Mouse (Mus musculus) liver, adult 2 months (tissue): ENCODE results near the gene Ascc3. TPM values are rescaled to one million over a fixed set of nuclear protein-coding genes. Genes with fewer than 3 reads are reported as not detected.

ENCODE experiments used
- DNase-seq: peaks from one replicate; pipeline ENCODE4 v3.0.0-alpha.2; 2011; ENCODE audit warnings: low read depth, low spot score; ENCODE audit errors: extremely low read depth
- H3K27ac ChIP-seq: fragments of 200-500 bp; replicated peaks from 2 replicates; pipeline ENCODE4 v1.5.1; 2012; ENCODE audit warnings: low read depth, mild to moderate bottlenecking, control low read depth, inconsistent platforms, low read length; ENCODE audit not compliant: insufficient read depth
- H3K27me3 ChIP-seq: fragments of 200-500 bp; 2 replicates; pipeline ENCODE4 v1.6.1; 2012; ENCODE audit warnings: mild to moderate bottlenecking, moderate library complexity, low read length, inconsistent platforms; ENCODE audit not compliant: control insufficient read depth, insufficient read depth
- H3K36me3 ChIP-seq: fragments of 200-500 bp; 2 replicates; pipeline ENCODE4 v1.6.1; 2012; ENCODE audit warnings: low read length, inconsistent platforms; ENCODE audit not compliant: control insufficient read depth, insufficient read depth
- H3K4me1 ChIP-seq: fragments of 200-500 bp; 2 replicates; pipeline ENCODE4 v1.6.1; 2011; ENCODE audit warnings: low read length; ENCODE audit not compliant: control insufficient read depth, insufficient read depth
- H3K4me3 ChIP-seq: fragments of 200-500 bp; 2 replicates; pipeline ENCODE4 v1.5.1; 2011; ENCODE audit warnings: low read depth, mild to moderate bottlenecking, control low read depth, low read length, moderate library complexity; ENCODE audit not compliant: insufficient read depth
- H3K79me2 ChIP-seq: fragments of 200-500 bp; 2 replicates; pipeline ENCODE4 v1.6.1; 2012; ENCODE audit warnings: inconsistent platforms, mild to moderate bottlenecking, low read length, moderate library complexity; ENCODE audit not compliant: control insufficient read depth, insufficient read depth
- H3K9ac ChIP-seq: fragments of 200-500 bp; 2 replicates; pipeline ENCODE4 v1.6.1; 2012; ENCODE audit warnings: low read depth, mild to moderate bottlenecking, control low read depth, inconsistent platforms, low read length
- CTCF ChIP-seq: fragments of 200-500 bp; IDR thresholded peaks from 2 replicates; pipeline ENCODE4 v1.5.1; 2011; ENCODE audit warnings: low read depth, low read length, control low read depth
- POLR2A ChIP-seq: fragments of 200-500 bp; IDR thresholded peaks from 2 replicates; pipeline ENCODE4 v1.6.1; 2011; ENCODE audit warnings: low read length, control low read depth; ENCODE audit not compliant: insufficient read depth; ENCODE audit errors: extremely low read depth
- whole genome bisulfite sequencing: fragments of 180-500 bp; shearing (Covaris S2); methylation state at CpG from one replicate; pipeline ENCODE4 v1.1.7; 2018; 5-methylcytosine and 5-hydroxymethylcytosine counted together
- polyA plus RNA-seq: library from polyadenylated mRNA; depleted of rRNA; stranded (reverse); fragments of >200 nt; gene quantifications from 2 replicates; pipeline ENCODE4 v1.2.3, GENCODE M21; 2012
- total RNA-seq: library from RNA; depleted of rRNA; stranded (reverse); fragments of >200 nt; gene quantifications from 2 replicates; pipeline ENCODE4 v1.2.3, GENCODE M21; 2014

The Ascc3 gene
- total and polyA plus RNA-seq, 2 experiments = 11.8 to 39.3 TPM

DNA sequence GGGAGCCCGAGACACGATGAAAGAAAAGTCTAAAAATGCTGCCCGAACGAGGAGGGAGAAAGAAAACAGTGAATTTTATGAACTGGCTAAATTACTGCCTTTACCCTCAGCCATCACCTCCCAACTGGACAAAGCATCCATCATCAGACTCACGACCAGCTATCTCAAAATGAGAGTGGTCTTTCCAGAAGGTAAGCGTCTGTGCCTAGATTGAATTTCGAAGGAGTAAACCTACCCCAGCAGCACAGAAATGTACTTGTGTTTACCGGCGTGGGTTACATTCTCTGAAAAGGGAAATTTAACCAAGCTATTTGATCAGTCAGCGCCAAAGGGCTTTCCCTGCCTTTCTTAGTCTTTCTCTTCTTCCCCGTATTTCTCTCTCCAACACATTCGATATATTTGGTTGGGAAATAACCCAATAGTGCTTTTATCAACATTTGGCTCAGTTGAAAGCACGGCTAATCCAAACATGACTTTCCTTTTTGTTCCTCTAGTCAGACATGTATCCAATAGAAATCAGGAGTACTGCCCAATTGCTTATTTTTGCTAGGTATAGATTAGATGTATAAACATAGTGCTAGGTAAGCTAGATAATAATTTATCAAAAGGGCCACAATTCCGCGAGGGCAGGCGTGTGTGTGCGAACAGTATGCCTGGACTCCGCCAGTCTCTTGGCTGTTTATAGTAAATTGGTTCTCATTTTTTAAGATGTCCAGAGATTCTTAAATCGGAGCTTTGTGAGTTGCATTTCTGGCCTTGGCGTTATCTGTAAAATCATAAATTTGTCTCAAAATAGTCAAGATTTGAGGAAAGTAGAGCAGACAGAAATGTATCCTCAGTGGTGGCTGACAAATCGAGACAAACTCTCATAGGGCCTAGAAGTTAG lies 303.7 kb downstream of the Ascc3 start:
- TF ChIP-seq CTCF = no peak
- TF ChIP-seq POLR2A = no peak
- peaks cover 44% of the 10 kb centered on the region for H3K27me3 ChIP-seq
- no peaks in the 10 kb centered on the region; the same call in none of the 2 replicates for H3K4me1 ChIP-seq
- no peak overlapping the region for H3K4me3 ChIP-seq
- no peaks in the 10 kb centered on the region for H3K79me2 ChIP-seq
- WGBS = 12% methylated on average over 21 of the region's 21 CpGs
- H3K36me3 ChIP-seq = no peaks in the 10 kb centered on the region
- no peak overlapping the region for H3K27ac ChIP-seq
- H3K9ac ChIP-seq = no peak overlapping the region
- DNase-seq = no peak

DNA sequence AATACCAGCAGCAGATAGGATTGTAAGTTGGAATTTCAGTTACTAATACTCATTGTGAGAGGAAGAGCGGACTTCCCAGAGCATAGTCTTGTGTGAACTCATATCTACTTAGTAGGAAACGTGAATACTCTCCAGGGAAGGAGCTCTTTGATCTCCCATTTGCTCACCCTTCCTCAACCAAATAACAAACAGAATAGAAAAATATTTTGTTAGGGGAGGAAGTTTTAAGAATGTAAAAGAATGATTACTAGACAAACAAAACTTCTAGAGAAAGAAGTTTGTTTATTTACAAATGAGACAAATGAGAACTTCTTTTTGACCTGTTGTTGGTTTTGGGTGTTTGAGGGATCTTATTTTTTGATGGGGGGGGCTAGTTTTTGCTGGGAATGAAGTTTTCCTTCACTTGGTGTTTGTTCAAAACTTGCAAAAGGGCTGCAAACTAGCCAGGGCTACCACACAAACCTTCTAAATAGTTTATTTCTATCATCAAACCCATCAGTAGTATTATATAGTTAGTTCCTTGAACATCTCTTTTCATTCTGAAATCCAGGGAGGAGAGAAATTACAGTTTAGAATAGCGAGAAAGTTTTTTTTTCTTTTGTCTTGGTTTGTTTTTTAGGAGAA lies 304.4 kb downstream of the Ascc3 start:
- Histone ChIP-seq H3K4me1 (no peaks in the 10 kb centered on the region; the same call in none of the 2 replicates), H3K27me3 (peaks cover 47% of the 10 kb centered on the region), H3K79me2 (no peaks in the 10 kb centered on the region), H3K27ac (no peak overlapping the region), H3K9ac (no peak overlapping the region), H3K36me3 (no peaks in the 10 kb centered on the region), H3K4me3 (no peak overlapping the region)
- no peak for TF ChIP-seq POLR2A
- TF ChIP-seq CTCF = no peak
- DNase-seq = no peak
- 17% methylated on average over 3 of the region's 3 CpGs for WGBS

DNA sequence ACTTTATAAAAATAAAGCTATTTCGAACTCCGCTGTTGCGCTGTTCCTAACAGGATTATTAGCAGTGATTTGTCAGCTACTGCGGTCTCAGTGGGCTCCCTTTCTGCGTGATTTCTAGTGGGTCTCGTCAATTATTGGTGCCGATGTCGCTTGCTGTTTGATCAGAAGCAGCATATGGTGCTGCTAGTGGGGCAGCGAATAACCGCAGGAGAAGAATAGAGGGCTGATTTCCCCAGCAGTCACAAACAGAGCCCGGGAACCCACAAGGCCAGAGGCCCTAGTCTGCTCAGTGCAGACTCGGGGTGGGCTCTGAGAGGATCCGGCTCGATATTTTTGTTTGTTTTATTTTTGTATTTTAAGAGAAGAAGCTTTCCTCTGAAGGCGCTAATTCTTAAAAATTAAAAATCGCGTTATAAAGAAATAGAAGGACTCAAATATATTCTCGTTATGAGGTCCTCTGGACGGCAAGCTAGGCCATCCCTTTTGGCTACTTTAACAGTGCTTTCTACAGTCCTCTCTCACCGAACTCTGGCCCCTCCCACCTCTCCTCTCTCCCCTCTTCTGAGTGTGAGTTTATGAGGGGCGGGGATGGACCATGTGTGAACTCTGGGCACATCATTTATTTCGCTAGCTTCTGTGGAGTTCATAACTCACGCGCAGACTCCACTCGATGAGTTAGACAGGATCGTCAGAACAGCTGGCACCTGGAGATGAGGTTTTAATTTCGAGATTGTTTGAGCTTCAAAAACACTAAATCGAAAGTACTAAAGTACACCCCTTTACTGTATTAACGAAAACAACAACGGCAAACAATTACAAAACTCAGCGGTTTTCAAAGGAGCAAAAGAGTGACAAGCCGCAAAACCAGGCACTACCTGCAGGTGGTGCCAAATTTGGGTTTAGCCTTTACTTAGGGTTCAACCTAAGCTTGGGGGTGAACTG lies 305.3 kb downstream of the Ascc3 start:
- Histone ChIP-seq H3K9ac (no peak overlapping the region), H3K27ac (no peak overlapping the region), H3K79me2 (no peaks in the 10 kb centered on the region), H3K36me3 (no peaks in the 10 kb centered on the region), H3K27me3 (peaks cover 45% of the 10 kb centered on the region), H3K4me3 (no peak overlapping the region), H3K4me1 (no peaks in the 10 kb centered on the region; the same call in none of the 2 replicates)
- DNase-seq = peak; percentile 41
- WGBS = 5% methylated on average over 32 of the region's 32 CpGs
- TF ChIP-seq POLR2A (no peak), CTCF (no peak; the same call in 1 of the 2 replicates)

DNA sequence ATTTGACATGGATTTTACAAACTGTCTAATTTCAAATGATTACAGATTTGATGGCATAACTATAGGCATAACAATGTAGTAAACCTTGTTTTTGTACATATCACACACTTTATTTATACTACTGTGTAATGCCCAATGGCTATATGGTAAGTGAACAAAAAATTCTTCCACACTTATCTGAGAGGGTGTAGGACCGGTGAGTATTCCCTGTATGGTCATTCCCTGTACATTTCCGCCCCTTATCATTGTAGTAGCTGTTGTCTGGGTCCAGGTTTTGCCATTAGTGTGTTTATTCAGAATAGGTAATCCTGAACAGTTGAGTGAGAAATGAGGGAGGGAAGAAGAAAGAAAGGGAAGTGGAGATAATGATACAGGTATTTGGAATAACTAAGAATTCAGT lies 306.2 kb downstream of the Ascc3 start:
- Histone ChIP-seq H3K9ac (no peak overlapping the region), H3K27me3 (peaks cover 49% of the 10 kb centered on the region), H3K27ac (no peak overlapping the region), H3K79me2 (no peaks in the 10 kb centered on the region), H3K36me3 (no peaks in the 10 kb centered on the region), H3K4me1 (no peaks in the 10 kb centered on the region; the same call in none of the 2 replicates), H3K4me3 (no peak overlapping the region)
- no peak for DNase-seq
- no peak for TF ChIP-seq POLR2A
- no peak for TF ChIP-seq CTCF
- WGBS = 34% methylated on average over 2 of the region's 2 CpGs

GRCm38 (mm10) chr10:50899846-50900745 lies 307.6 kb downstream of the Ascc3 start:
- 5% methylated on average over 21 of the region's 21 CpGs for WGBS
- no peak for DNase-seq
- Histone ChIP-seq H3K9ac (no peak overlapping the region), H3K27me3 (peaks cover 44% of the 10 kb centered on the region), H3K27ac (no peak overlapping the region), H3K36me3 (no peaks in the 10 kb centered on the region), H3K4me1 (no peaks in the 10 kb centered on the region; the same call in 1 of the 2 replicates), H3K4me3 (no peak overlapping the region), H3K79me2 (no peaks in the 10 kb centered on the region)
- no peak for TF ChIP-seq POLR2A
- no peak for TF ChIP-seq CTCF
